Comparison of ENCODE assay signal across 27 mouse cellular contexts in the genomic region with DNA sequence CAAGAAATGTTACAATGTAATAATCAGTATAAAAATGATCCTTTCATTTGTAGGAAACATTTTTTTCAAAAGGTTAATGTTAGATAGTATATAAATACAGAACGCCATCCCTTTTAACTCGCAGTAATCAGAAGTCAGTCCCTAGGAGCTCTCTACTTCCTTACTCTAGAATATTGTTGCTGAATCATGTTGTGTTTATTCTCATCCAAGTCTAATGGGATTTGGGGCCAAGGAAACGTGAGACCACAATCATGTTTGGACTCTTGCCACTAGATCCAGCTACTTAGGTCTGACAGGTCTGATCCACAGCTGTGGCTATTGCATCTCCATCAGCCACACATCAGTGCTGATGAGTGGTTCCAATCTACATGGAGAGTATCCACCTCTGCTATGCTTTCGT.
"Had no signal": no experiment of that assay in that cellular context is flagged by ENCODE, and none has a peak within 500 bp of the region (broad histone marks: within the 10 kb centered on the region; RNA-seq: fewer than 3 reads in every experiment).

No protein-coding gene starts in this region.

- ATAC-seq: forebrain, embryonic 13.5 days; forebrain, embryonic 14.5 days; forebrain, embryonic 15.5 days; forebrain, embryonic 16.5 days; forebrain, postnatal 0 days had no signal

- H3K4me3 ChIP-seq: embryonic facial prominence, embryonic 12.5 days; embryonic facial prominence, embryonic 13.5 days; embryonic facial prominence, embryonic 15.5 days; erythroblast, embryonic 14.5 days; forebrain, embryonic 10.5 days; forebrain, embryonic 12.5 days; forebrain, embryonic 13.5 days; forebrain, embryonic 15.5 days; gastrocnemius, adult 2 months; heart, adult 2 months; heart, embryonic 10.5 days had no signal

- H3K4me1 ChIP-seq: embryonic facial prominence, embryonic 12.5 days; embryonic facial prominence, embryonic 13.5 days; embryonic facial prominence, embryonic 15.5 days; forebrain, embryonic 10.5 days; forebrain, embryonic 12.5 days; forebrain, embryonic 13.5 days; forebrain, embryonic 15.5 days; heart, embryonic 10.5 days had no signal

- H3K9me3 ChIP-seq: embryonic facial prominence, embryonic 12.5 days; embryonic facial prominence, embryonic 13.5 days; embryonic facial prominence, embryonic 15.5 days; forebrain, embryonic 10.5 days; forebrain, embryonic 12.5 days; forebrain, embryonic 13.5 days; forebrain, embryonic 15.5 days; heart, embryonic 10.5 days had no signal

- DNase-seq: cerebellum, adult 8-10 months; cerebellum, adult 9-10 months; cerebellum, adult 9-11 months; cerebellum, postnatal 10 days; cerebellum, postnatal 14 days; cerebellum, postnatal 25 days; cerebellum, postnatal 36 days; embryo, embryonic 11 days; forebrain, postnatal 0 days; gastrocnemius, adult 2 months; gastrocnemius, postnatal 14 days; gastrocnemius, postnatal 25 days; gastrocnemius, postnatal 36 days; heart, adult 11 months; heart, adult 18-20 months; heart, adult 2 months had no signal

- H3K27me3 ChIP-seq: embryonic facial prominence, embryonic 12.5 days; embryonic facial prominence, embryonic 13.5 days; embryonic facial prominence, embryonic 15.5 days; forebrain, embryonic 12.5 days; forebrain, embryonic 13.5 days; forebrain, embryonic 15.5 days had no signal

- H3K27ac ChIP-seq: embryonic facial prominence, embryonic 12.5 days; embryonic facial prominence, embryonic 13.5 days; embryonic facial prominence, embryonic 15.5 days; forebrain, embryonic 10.5 days; forebrain, embryonic 12.5 days; forebrain, embryonic 13.5 days; forebrain, embryonic 15.5 days; gastrocnemius, adult 2 months; heart, adult 2 months; heart, embryonic 10.5 days had no signal

- H3K9ac ChIP-seq: embryonic facial prominence, embryonic 12.5 days; embryonic facial prominence, embryonic 13.5 days; embryonic facial prominence, embryonic 15.5 days; forebrain, embryonic 12.5 days; forebrain, embryonic 13.5 days; forebrain, embryonic 15.5 days; forebrain, postnatal 0 days had no signal

- H3K36me3 ChIP-seq: embryonic facial prominence, embryonic 12.5 days; embryonic facial prominence, embryonic 13.5 days; embryonic facial prominence, embryonic 15.5 days; forebrain, embryonic 10.5 days; forebrain, embryonic 12.5 days; forebrain, embryonic 15.5 days; heart, embryonic 10.5 days had no signal

- H3K4me2 ChIP-seq: embryonic facial prominence, embryonic 12.5 days; embryonic facial prominence, embryonic 13.5 days; embryonic facial prominence, embryonic 15.5 days; forebrain, embryonic 12.5 days; forebrain, embryonic 13.5 days; forebrain, embryonic 15.5 days had no signal
